Mouse (Mus musculus): ENCODE results near the gene Shisa5.

Shisa5 gene

GRCm38 (mm10) chr9:109054712-109055111 lies 16.3 kb downstream of the Shisa5 start:
- peak; percentile 73 for DNase-seq (ENCODE audit: low read depth)

- DNase-seq (ENCODE audit: low read depth), result no peak
Observed at GRCm38 (mm10) chr9:109055271-109056030, 17.1 kb downstream of the Shisa5 start.

- DNase-seq (ENCODE audit: low read depth), result no peak
Observed at GRCm38 (mm10) chr9:109056081-109056690, 17.8 kb downstream of the Shisa5 start.

GRCm38 (mm10) chr9:109056916-109057315 lies 18.6 kb downstream of the Shisa5 start:
- DNase-seq (ENCODE audit: low read depth), result no peak

GRCm38 (mm10) chr9:109057543-109057942 lies 19.2 kb downstream of the Shisa5 start:
- no peak for DNase-seq (ENCODE audit: low read depth)

DNA sequence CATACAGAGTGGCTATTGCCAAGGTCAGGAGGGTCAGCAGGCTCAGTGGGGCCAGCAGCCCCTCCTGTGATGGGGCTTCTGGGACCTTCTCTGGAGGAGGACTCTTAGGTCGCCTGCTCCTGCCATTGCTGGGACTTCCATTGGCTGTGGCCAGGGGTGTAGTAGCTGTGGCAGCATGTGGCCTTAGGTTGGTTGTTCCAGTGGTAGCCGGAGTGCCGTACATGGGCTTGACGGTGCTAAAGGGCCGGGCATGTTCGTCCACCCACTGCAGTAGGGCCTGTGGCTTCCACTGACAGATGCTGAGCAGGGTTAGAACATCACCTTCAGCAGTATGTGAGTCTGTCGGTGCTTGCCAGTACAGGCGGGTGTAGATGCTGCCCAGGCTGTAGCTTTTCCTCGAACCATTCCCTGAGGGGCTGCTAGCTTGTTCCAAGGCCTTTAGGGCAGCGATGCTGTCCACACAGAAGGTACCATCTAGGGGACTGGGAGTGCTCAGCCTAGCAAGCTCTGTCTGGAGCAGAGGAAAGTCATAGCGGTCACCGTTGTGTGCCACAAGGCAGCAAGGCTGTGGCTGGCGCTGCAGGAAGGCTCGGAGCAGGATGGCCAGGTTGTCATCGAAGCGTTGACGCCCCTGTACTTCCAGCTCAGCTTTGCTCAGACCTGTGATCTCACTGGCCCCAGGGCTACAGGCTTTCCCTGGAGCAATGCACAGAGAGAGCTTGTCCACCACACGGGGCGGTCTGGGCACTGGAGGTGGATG lies 19.8 kb downstream of the Shisa5 start:
- no peak for DNase-seq (ENCODE audit: low read depth)

GRCm38 (mm10) chr9:109059136-109059903 lies 21.0 kb downstream of the Shisa5 start, which contains the start of gene Trex1:
TSS of gene Trex1 (minus strand) at chr9:109059734.
- peak; percentile 73 for DNase-seq (ENCODE audit: low read depth)

DNA sequence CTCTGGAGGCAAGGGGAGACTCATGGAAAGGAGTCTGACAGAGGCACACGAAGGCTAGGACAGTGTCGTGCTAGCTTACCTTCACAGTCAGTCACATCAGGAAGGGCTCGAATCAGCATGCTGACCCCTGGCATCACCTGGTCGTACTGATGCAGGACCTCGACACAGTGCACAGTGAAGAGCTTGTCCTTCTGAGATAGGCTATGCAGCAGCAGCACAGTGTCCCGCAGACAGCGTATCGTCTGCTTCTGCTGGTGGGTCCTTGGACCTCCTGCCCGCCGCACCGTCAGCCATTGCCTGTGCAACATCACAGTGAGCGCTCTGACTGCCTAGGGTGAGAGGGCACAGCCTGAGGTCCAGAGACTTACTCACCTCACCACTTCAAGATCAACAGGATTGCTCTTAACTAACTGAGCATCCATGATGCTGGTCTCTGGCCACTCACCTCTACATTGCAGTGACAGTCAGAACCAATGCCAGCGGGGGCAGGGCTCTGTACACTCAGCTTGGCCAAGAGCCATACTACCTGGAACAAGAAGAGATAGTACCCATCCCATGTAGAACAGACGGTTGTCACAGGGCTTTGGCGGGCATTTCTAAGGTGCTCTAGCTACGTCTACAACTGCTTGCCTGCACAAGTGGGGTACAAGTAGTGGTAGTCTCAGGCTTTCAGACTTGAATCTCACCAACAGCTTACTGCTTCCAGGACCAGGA lies 22.0 kb downstream of the Shisa5 start:
- DNase-seq (ENCODE audit: low read depth), result no peak

DNA sequence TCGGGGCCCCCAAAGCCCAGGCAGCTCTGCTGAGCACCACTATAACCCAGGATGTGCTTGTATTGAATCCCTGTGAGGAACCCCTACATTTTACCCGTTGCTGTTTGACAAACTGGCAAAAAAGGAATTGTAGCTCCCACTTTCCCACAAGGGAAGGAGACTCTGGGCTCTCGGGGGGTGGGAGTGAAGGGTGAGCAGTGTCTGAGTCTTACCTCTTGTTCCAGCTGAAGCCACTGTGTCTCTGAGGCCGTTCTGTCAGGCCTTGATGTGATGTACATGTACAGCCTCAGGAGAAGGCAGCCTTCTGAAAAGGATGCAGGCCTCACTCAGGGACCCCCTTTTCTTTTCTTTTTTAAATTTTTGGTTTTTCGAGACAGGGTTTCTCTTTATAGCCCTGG lies 22.5 kb downstream of the Shisa5 start:
- DNase-seq (ENCODE audit: low read depth), result no peak

- DNase-seq (ENCODE audit: low read depth), result no peak
Observed at GRCm38 (mm10) chr9:109068095-109068735, 29.9 kb downstream of the Shisa5 start.

DNA sequence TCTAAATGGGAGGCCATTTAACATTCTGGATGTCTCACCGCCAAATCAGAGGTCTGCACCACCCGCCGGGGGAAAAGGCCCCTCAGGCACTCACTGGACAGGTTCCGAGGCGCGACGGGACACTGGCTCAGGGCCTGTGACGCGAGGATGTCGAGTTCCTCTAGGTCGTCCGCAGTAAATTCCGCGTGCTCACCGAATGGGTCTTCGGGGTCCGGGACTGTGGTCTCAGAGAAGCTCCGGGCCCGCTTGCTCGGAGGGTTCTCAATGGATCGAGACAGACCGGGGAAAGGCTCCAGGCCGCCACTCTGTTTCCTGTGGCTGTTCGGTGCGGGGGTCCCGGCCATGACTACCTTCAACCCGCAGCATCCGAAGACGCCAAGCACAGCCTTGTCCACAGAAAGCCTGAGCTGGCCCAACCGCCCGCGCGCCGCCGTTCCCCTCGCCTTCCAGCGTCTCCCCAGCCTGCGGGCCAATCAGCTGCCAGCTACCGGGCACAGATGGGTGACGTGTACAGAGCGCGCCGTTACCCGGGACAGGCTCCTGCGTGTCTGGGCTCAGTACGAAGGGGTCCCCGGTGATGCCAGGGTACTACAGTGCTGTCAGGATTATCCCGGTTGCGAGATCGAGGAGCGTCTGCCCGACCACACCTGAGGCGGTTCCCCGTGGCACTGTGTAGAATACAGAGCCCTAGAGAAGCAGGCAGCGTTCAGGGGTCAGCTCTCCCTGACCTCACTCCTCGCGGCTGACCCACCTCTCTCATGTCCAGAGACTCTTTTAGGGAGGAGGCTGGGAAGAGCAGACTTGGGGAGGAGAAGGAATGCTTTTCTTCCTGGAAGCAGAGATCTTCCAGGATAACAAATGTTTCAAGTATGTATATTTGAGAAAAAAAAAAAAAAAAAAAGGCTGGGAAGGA lies 35.6 kb downstream of the Shisa5 start, which contains the start of gene Atrip:
Gene Atrip (minus strand): TSS at position 464 of the 913 bp plus-strand sequence.
- peak; percentile 82 for DNase-seq (ENCODE audit: low read depth)

DNA sequence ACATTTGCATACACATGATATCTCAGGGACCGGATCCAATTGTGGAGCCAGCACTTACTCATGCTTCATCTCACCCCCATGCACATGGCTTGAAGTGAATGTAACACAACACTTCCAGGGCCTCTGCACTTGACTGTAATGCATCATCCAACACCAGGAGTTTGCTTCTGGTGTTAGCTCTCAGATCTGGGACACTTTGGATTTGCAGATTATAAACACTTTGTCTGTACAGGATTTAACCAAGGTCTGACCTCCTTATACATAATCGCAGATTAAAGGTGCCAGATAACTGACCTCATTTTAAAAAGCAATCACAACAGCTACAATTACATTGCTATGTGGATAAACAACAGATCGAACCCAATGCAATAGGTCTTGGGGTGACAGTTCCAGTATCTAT lies 42.2 kb downstream of the Shisa5 start:
- DNase-seq (ENCODE audit: low read depth), result no peak

DNA sequence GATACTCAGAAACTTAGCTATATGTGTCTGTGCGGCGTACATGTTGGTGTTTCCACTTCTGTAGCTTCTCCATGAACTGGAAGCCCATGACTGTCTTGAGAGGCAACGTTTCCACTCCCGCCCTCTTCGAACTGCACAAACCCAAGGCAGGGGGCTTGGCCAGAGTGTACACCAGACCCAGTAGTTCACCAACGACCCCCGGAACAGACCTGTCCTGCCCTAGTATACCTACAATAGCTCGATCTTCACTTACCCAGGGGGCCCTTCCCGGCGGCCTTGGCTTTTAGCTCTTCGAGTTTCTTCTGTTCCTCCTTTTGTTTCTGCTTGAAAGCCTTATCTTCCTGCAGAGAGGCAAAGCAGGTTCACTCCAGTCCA lies 43.4 kb downstream of the Shisa5 start:
- DNase-seq (ENCODE audit: low read depth), result no peak

DNA sequence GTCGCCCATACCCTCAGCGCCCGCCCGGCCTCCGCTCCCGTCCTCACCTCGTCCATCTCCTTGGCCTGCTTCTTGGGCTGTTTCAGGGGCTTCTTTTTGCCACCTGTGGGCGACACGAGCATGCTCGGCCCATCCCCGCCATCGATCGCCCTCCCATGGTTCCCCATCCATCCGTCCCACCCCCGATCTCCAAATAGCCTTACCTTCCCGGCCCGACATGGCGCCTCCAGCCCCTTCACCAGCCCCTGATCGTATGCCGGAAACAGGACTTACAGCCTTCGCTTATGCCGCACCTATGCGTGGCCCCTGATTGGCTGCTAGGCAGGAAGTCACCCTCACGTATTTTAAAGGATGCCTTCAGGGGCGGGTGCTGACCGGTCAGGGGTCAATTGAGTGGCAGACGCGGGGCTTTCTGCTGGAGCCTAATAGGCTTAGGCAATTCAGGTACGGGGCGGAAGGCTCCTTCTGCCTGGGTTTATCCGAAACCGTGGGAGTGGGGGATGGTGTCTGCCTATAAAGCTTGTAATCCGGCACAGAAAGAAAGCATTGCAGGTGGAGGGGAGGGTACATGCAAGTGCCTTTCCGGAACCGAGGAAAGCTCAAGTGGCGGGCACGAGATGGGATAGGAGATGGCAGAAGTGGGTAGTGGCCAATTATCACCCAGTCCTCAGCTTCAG lies 43.9 kb downstream of the Shisa5 start, which contains the start of the genes Ccdc51 and Tma7:
Gene Ccdc51 (plus strand): TSS at position 370 of the 677 bp plus-strand sequence.
Gene Tma7 (minus strand): TSS at position 464 of the 677 bp plus-strand sequence.
- peak; percentile 79 for DNase-seq (ENCODE audit: low read depth)

DNA sequence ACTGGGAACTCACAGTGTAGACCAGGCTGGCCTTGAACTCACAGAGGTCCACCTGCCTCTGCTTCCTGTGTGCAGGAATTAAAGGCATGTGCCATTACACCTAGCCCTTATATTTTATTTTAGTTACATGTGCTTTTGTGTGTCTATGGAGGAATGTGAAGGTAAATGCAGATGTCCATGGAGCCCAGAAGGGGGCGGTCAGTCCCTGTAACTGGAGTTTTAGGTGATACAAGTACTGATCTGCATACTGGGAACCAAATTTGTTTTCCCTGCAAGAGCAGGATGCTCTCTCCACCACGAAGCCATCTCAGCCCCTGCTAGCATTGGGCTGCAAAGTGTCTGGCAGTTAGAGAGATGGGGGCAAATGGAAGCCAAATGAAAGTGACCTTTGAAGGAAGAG lies 46.6 kb downstream of the Shisa5 start:
- no peak for DNase-seq (ENCODE audit: low read depth)

DNA sequence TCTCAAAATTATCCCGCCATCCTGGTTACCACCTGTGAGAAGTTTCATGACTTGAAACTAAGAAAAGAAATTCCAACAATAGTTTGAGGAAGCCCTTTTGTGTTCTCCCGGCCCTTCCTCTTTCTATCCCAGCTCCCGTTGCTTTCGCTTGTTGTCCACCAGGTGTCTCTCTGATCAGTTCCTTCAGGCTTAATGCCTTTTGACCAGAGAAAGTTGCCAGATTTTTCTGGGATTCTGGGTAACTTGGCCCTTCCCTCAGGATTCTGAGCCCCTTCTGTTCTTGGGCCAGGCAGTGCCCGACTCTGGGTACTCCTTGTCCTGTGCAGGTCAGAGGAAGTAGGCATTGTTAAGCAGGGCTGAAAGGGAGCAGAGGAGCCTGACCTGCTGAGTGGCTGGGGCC lies 49.6 kb downstream of the Shisa5 start:
- no peak for DNase-seq (ENCODE audit: low read depth)

GRCm38 (mm10) chr9:109090446-109090845 lies 52.1 kb downstream of the Shisa5 start:
- no peak for DNase-seq (ENCODE audit: low read depth)

DNA sequence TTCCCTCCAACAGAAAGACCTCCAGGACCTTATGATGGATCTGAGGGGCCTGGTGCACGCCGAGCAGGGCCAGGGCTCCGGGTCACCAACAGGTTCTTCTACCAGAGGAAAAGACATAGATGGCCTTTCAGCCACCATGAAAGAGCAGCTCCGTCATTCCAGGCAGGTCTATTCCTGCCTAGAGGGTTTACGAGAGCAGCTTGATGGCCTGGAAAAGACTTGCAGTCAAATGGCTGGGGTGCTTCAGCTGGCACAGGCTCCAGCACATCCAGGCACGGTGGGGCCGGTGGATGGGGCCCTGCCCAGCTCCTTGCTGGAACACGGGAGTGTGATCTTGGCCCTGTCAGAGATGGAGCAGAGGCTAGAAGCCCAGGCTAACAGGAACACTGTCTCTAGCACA lies 53.4 kb downstream of the Shisa5 start:
- DNase-seq (ENCODE audit: low read depth), result no peak

- DNase-seq (ENCODE audit: low read depth), result no peak
Observed at GRCm38 (mm10) chr9:109092799-109093198, 54.4 kb downstream of the Shisa5 start.

Measured in c-Kit-positive CD71-negative TER-119-negative erythroid progenitor cells, embryonic 14.5 days (primary cell).